Mouse (Mus musculus) G1E (cell line): ENCODE measurements around the gene Dock2.

Experiments
- CTCF ChIP-seq: IDR thresholded peaks from 2 replicates; pipeline ENCODE4 v1.5.1; 2012; ENCODE audit warnings: low read depth, low read length, inconsistent platforms, mixed read lengths
- GATA1 ChIP-seq: IDR thresholded peaks from 2 replicates; pipeline ENCODE4 v1.6.1; 2012; ENCODE audit warnings: borderline replicate concordance, low read length, inconsistent platforms, mixed read lengths
- TAL1 ChIP-seq: conservative IDR thresholded peaks from 2 replicates; pipeline ENCODE4 v1.6.1; 2012; ENCODE audit warnings: low read depth, low read length, inconsistent platforms, mixed read lengths

GRCm38 (mm10) chr11:34705108-34705446 is 78.6 kb downstream of the Dock2 start:
- no peak for TF ChIP-seq CTCF
- no peak for TF ChIP-seq TAL1
- TF ChIP-seq GATA1 = no peak
